Mouse (Mus musculus): ENCODE measurements around the gene Pdhb. TPM values are rescaled to one million over a fixed set of nuclear protein-coding genes. Genes with fewer than 3 reads are reported as not detected.

Pdhb gene
- total RNA-seq (2014; rRNA removed): 138 and 177 TPM in 2 replicates
- polyA plus RNA-seq (2012; rRNA removed): 53.3 and 62.8 TPM in 2 replicates

GRCm38 (mm10) chr14:8172507-8173410, at the start of gene Pdhb:
Pdhb (minus strand) TSS chr14:8173025.
- Histone ChIP-seq H3K9ac (ENCODE audit: low read depth, low read length) (peak within 1 kb of the TSS; percentile 98), H3K79me2 (ENCODE audit: control insufficient read depth, insufficient read depth, low read length) (peaks cover 8% of the 10 kb centered on the region; the same call in 1 of the 2 replicates), H3K36me3 (ENCODE audit: control insufficient read depth, insufficient read depth, low read length) (peaks cover 27% of the 10 kb centered on the region; the same call in 1 of the 2 replicates), H3K4me1 (ENCODE audit: control insufficient read depth, insufficient read depth, low read length) (peaks cover 11% of the 10 kb centered on the region), H3K4me3 (ENCODE audit: insufficient read depth, low read depth, low read length) (peak within 1 kb of the TSS; percentile 90), H3K27me3 (ENCODE audit: control insufficient read depth, insufficient read depth, low read length) (no peaks in the 10 kb centered on the region), H3K27ac (replicated peaks; ENCODE audit: insufficient read depth, low read depth, low read length) (peak within 1 kb of the TSS; percentile 91)
- peak; percentile 99 for DNase-seq (ENCODE audit: extremely low read depth, low read depth, low spot score)
- 1% methylated on average over 64 of the region's 64 CpGs for WGBS
- TF ChIP-seq CTCF (IDR thresholded peaks at IDR 0.05; ENCODE audit: low read depth, low read length) (0 out of 2 replicates have a peak, but pooled peaks have one; percentile 3), POLR2A (IDR thresholded peaks at IDR 0.05; ENCODE audit: extremely low read depth, insufficient read depth, low read length) (peak; percentile 94)

GRCm38 (mm10) chr14:8222561-8222960, 49.7 kb upstream of the Pdhb start:
- H3K27me3 ChIP-seq (ENCODE audit: control insufficient read depth, insufficient read depth, low read length): no peaks in the 10 kb centered on the region
- H3K4me3 ChIP-seq (ENCODE audit: insufficient read depth, low read depth, low read length): no peak overlapping the region
- no peak overlapping the region for H3K27ac ChIP-seq (replicated peaks; ENCODE audit: insufficient read depth, low read depth, low read length)
- DNase-seq (ENCODE audit: extremely low read depth, low read depth, low spot score): peak; percentile 74
- no peak overlapping the region for H3K9ac ChIP-seq (ENCODE audit: low read depth, low read length)
- TF ChIP-seq POLR2A (IDR thresholded peaks at IDR 0.05; ENCODE audit: extremely low read depth, insufficient read depth, low read length) (no peak), CTCF (IDR thresholded peaks at IDR 0.05; ENCODE audit: low read depth, low read length) (no peak)
- H3K36me3 ChIP-seq (ENCODE audit: control insufficient read depth, insufficient read depth, low read length): peaks cover 30% of the 10 kb centered on the region
- peaks cover 8% of the 10 kb centered on the region; the same call in 1 of the 2 replicates for H3K79me2 ChIP-seq (ENCODE audit: control insufficient read depth, insufficient read depth, low read length)
- 63% methylated on average over 16 of the region's 16 CpGs for WGBS
- peaks cover 3% of the 10 kb centered on the region; the same call in 1 of the 2 replicates for H3K4me1 ChIP-seq (ENCODE audit: control insufficient read depth, insufficient read depth, low read length)

GRCm38 (mm10) chr14:8220912-8221311, 48.1 kb upstream of the Pdhb start:
- no peak for DNase-seq (ENCODE audit: extremely low read depth, low read depth, low spot score)
- no peak overlapping the region for H3K9ac ChIP-seq (ENCODE audit: low read depth, low read length)
- 86% methylated on average over 2 of the region's 2 CpGs for WGBS

GRCm38 (mm10) chr14:8220306-8220705, 47.5 kb upstream of the Pdhb start:
- Histone ChIP-seq H3K9ac (ENCODE audit: low read depth, low read length) (no peak overlapping the region), H3K79me2 (ENCODE audit: control insufficient read depth, insufficient read depth, low read length) (peaks cover 13% of the 10 kb centered on the region; the same call in 1 of the 2 replicates), H3K36me3 (ENCODE audit: control insufficient read depth, insufficient read depth, low read length) (peaks cover 17% of the 10 kb centered on the region), H3K4me1 (ENCODE audit: control insufficient read depth, insufficient read depth, low read length) (peaks cover 12% of the 10 kb centered on the region), H3K4me3 (ENCODE audit: insufficient read depth, low read depth, low read length) (no peak overlapping the region), H3K27ac (replicated peaks; ENCODE audit: insufficient read depth, low read depth, low read length) (no peak overlapping the region), H3K27me3 (ENCODE audit: control insufficient read depth, insufficient read depth, low read length) (no peaks in the 10 kb centered on the region)
- no peak for DNase-seq (ENCODE audit: extremely low read depth, low read depth, low spot score)
- WGBS: 63% methylated on average over 7 of the region's 7 CpGs
- TF ChIP-seq POLR2A (IDR thresholded peaks at IDR 0.05; ENCODE audit: extremely low read depth, insufficient read depth, low read length) (no peak), CTCF (IDR thresholded peaks at IDR 0.05; ENCODE audit: low read depth, low read length) (peak; percentile 75)

More at GRCm38 (mm10) chr14:8220912-8221311, 48.1 kb upstream of the Pdhb start:
- Histone ChIP-seq H3K4me3 (ENCODE audit: insufficient read depth, low read depth, low read length) (no peak overlapping the region), H3K27ac (replicated peaks; ENCODE audit: insufficient read depth, low read depth, low read length) (no peak overlapping the region), H3K4me1 (ENCODE audit: control insufficient read depth, insufficient read depth, low read length) (peaks cover 6% of the 10 kb centered on the region; the same call in 1 of the 2 replicates), H3K79me2 (ENCODE audit: control insufficient read depth, insufficient read depth, low read length) (peaks cover 11% of the 10 kb centered on the region; the same call in 1 of the 2 replicates), H3K36me3 (ENCODE audit: control insufficient read depth, insufficient read depth, low read length) (peaks cover 21% of the 10 kb centered on the region), H3K27me3 (ENCODE audit: control insufficient read depth, insufficient read depth, low read length) (no peaks in the 10 kb centered on the region)
- TF ChIP-seq POLR2A (IDR thresholded peaks at IDR 0.05; ENCODE audit: extremely low read depth, insufficient read depth, low read length) (no peak), CTCF (IDR thresholded peaks at IDR 0.05; ENCODE audit: low read depth, low read length) (no peak)

- Histone ChIP-seq H3K4me3 (ENCODE audit: insufficient read depth, low read depth, low read length) (no peak overlapping the region), H3K27me3 (ENCODE audit: control insufficient read depth, insufficient read depth, low read length) (no peaks in the 10 kb centered on the region), H3K36me3 (ENCODE audit: control insufficient read depth, insufficient read depth, low read length) (peaks cover 16% of the 10 kb centered on the region), H3K9ac (ENCODE audit: low read depth, low read length) (no peak overlapping the region; the same call in 1 of the 2 replicates), H3K27ac (replicated peaks; ENCODE audit: insufficient read depth, low read depth, low read length) (no peak overlapping the region; the same call in 1 of the 2 replicates), H3K4me1 (ENCODE audit: control insufficient read depth, insufficient read depth, low read length) (peaks cover 15% of the 10 kb centered on the region), H3K79me2 (ENCODE audit: control insufficient read depth, insufficient read depth, low read length) (peaks cover 13% of the 10 kb centered on the region; the same call in 1 of the 2 replicates)
- peak; percentile 64 for DNase-seq (ENCODE audit: extremely low read depth, low read depth, low spot score)
- TF ChIP-seq CTCF (IDR thresholded peaks at IDR 0.05; ENCODE audit: low read depth, low read length) (no peak), POLR2A (IDR thresholded peaks at IDR 0.05; ENCODE audit: extremely low read depth, insufficient read depth, low read length) (no peak)
- 43% methylated on average over 11 of the region's 11 CpGs for WGBS
Measured at GRCm38 (mm10) chr14:8219876-8220275, 47.1 kb upstream of the Pdhb start.
